Mouse (Mus musculus) midbrain, embryonic 10.5 days (tissue): Measurements from ENCODE around the gene Lrrc8b. TPM values are rescaled to one million over a fixed set of nuclear protein-coding genes. Genes with fewer than 3 reads are reported as not detected.

ENCODE experiments used
- DNase-seq: peaks from one replicate; pipeline ENCODE4 v3.0.0-alpha.2; 2017; ENCODE audit warnings: low spot score
- H3K27ac ChIP-seq: fragments of 300-500 bp; sonication (generic); replicated peaks from 2 replicates; pipeline ENCODE4 v1.5.1; 2016; ENCODE audit warnings: mild to moderate bottlenecking
- H3K27me3 ChIP-seq: fragments of 300-500 bp; sonication (generic); 2 replicates; pipeline ENCODE4 v1.6.1; 2016; ENCODE audit warnings: low read depth, mild to moderate bottlenecking; ENCODE audit not compliant: poor library complexity, severe bottlenecking
- H3K36me3 ChIP-seq: fragments of 300-500 bp; sonication (generic); 2 replicates; pipeline ENCODE4 v1.6.1; 2016; ENCODE audit warnings: mild to moderate bottlenecking, moderate library complexity
- H3K4me1 ChIP-seq: fragments of 300-500 bp; sonication (generic); 2 replicates; pipeline ENCODE4 v1.6.1; 2016
- H3K4me3 ChIP-seq: fragments of 300-500 bp; sonication (generic); 2 replicates; pipeline ENCODE4 v1.5.1; 2016; ENCODE audit warnings: mild to moderate bottlenecking, moderate library complexity
- H3K9me3 ChIP-seq: fragments of 300-500 bp; sonication (generic); replicated peaks from 2 replicates; pipeline ENCODE4 v1.6.1; 2016; ENCODE audit warnings: mild to moderate bottlenecking
- WGBS: fragments of 180-500 bp; shearing (Covaris S2); methylation state at CpG from one replicate; pipeline ENCODE4 v1.1.7; 2016; 5-methylcytosine and 5-hydroxymethylcytosine counted together
- polyA plus RNA-seq: library from polyadenylated mRNA; unstranded; fragments of >200 nt; fragmentation: Nextera tagmentation; extraction: Ambion mirVana; gene quantifications from 2 replicates; pipeline ENCODE4 v1.2.1, GENCODE M21; 2016

The Lrrc8b gene
- polyA plus RNA-seq, 1 experiment from 2014 or later: 6.9 TPM

- Histone ChIP-seq H3K27me3 (peaks cover 13% of the 10 kb centered on the region), H3K4me1 (peaks cover 9% of the 10 kb centered on the region), H3K27ac (no peak overlapping the region), H3K36me3 (no peaks in the 10 kb centered on the region), H3K4me3 (no peak overlapping the region), H3K9me3 (no peaks in the 10 kb centered on the region)
- no peak for DNase-seq
- 69% methylated on average over 6 of the region's 6 CpGs for WGBS
These were observed 4.9 kb upstream of the Lrrc8b start for GRCm38 (mm10) chr5:105410521-105411293.

GRCm38 (mm10) chr5:105411294-105411570 lies 4.3 kb upstream of the Lrrc8b start:
- Histone ChIP-seq H3K4me1 (peaks cover 14% of the 10 kb centered on the region), H3K36me3 (no peaks in the 10 kb centered on the region), H3K4me3 (no peak overlapping the region), H3K27me3 (peaks cover 13% of the 10 kb centered on the region), H3K9me3 (no peaks in the 10 kb centered on the region), H3K27ac (no peak overlapping the region)
- WGBS: 69% methylated on average over 4 of the region's 4 CpGs
- no peak for DNase-seq

- H3K4me1 ChIP-seq: peaks cover 16% of the 10 kb centered on the region
- no peak overlapping the region for H3K4me3 ChIP-seq
- 77% methylated on average over 2 of the region's 2 CpGs for WGBS
- H3K9me3 ChIP-seq: no peaks in the 10 kb centered on the region
- no peak for DNase-seq
- no peaks in the 10 kb centered on the region for H3K36me3 ChIP-seq
- no peak overlapping the region for H3K27ac ChIP-seq
- peaks cover 13% of the 10 kb centered on the region for H3K27me3 ChIP-seq
These were observed 3.8 kb upstream of the Lrrc8b start for GRCm38 (mm10) chr5:105411768-105412167.

- Histone ChIP-seq H3K4me1 (peaks cover 16% of the 10 kb centered on the region), H3K9me3 (no peaks in the 10 kb centered on the region), H3K4me3 (no peak overlapping the region), H3K36me3 (peaks cover 1% of the 10 kb centered on the region; the same call in 1 of the 2 replicates), H3K27me3 (peaks cover 13% of the 10 kb centered on the region), H3K27ac (no peak overlapping the region)
- WGBS: 85% methylated on average over 3 of the region's 3 CpGs
- no peak for DNase-seq
These were observed 2.9 kb upstream of the Lrrc8b start for GRCm38 (mm10) chr5:105412634-105413033.

- DNase-seq: no peak
- peaks cover 16% of the 10 kb centered on the region for H3K4me1 ChIP-seq
- peaks cover 17% of the 10 kb centered on the region for H3K36me3 ChIP-seq
- H3K4me3 ChIP-seq: peak overlapping the region; percentile 93
- H3K9me3 ChIP-seq: no peaks in the 10 kb centered on the region; the same call in 1 of the 2 replicates
- peaks cover 13% of the 10 kb centered on the region for H3K27me3 ChIP-seq
- 83% methylated on average over 12 of the region's 12 CpGs for WGBS
- peak overlapping the region; percentile 97 for H3K27ac ChIP-seq
These were observed 1.0 kb upstream of the Lrrc8b start for GRCm38 (mm10) chr5:105414341-105415120.

- WGBS: 4% methylated on average over 33 of the region's 36 CpGs
- Histone ChIP-seq H3K27ac (peak overlapping the region; percentile 97), H3K36me3 (peaks cover 17% of the 10 kb centered on the region), H3K9me3 (no peaks in the 10 kb centered on the region; the same call in 1 of the 2 replicates), H3K27me3 (peaks cover 11% of the 10 kb centered on the region), H3K4me1 (peaks cover 16% of the 10 kb centered on the region), H3K4me3 (peak overlapping the region; percentile 93)
- peak; percentile 32 for DNase-seq
These were observed 538 bp downstream of the Lrrc8b start for GRCm38 (mm10) chr5:105415951-105416675.

- peaks cover 17% of the 10 kb centered on the region for H3K36me3 ChIP-seq
- H3K27me3 ChIP-seq: peaks cover 10% of the 10 kb centered on the region
- no peak for DNase-seq
- no peaks in the 10 kb centered on the region; the same call in 1 of the 2 replicates for H3K9me3 ChIP-seq
- no peak overlapping the region for H3K27ac ChIP-seq
- peaks cover 16% of the 10 kb centered on the region for H3K4me1 ChIP-seq
- 83% methylated on average over 8 of the region's 8 CpGs for WGBS
- H3K4me3 ChIP-seq: no peak overlapping the region
These were observed 1.6 kb downstream of the Lrrc8b start for GRCm38 (mm10) chr5:105417217-105417616.

GRCm38 (mm10) chr5:105418364-105418763 lies 2.8 kb downstream of the Lrrc8b start:
- Histone ChIP-seq H3K4me1 (peaks cover 16% of the 10 kb centered on the region), H3K27ac (no peak overlapping the region), H3K36me3 (peaks cover 17% of the 10 kb centered on the region), H3K27me3 (peaks cover 10% of the 10 kb centered on the region), H3K9me3 (no peaks in the 10 kb centered on the region; the same call in 1 of the 2 replicates), H3K4me3 (no peak overlapping the region)
- DNase-seq: no peak
- 91% methylated on average over 7 of the region's 7 CpGs for WGBS

- no peak for DNase-seq
- no peak overlapping the region for H3K4me3 ChIP-seq
- WGBS: 89% methylated on average over 5 of the region's 5 CpGs
- no peaks in the 10 kb centered on the region; the same call in 1 of the 2 replicates for H3K9me3 ChIP-seq
- H3K27me3 ChIP-seq: peaks cover 10% of the 10 kb centered on the region
- H3K27ac ChIP-seq: no peak overlapping the region
- peaks cover 17% of the 10 kb centered on the region for H3K36me3 ChIP-seq
- peaks cover 16% of the 10 kb centered on the region for H3K4me1 ChIP-seq
These were observed 3.3 kb downstream of the Lrrc8b start for GRCm38 (mm10) chr5:105418851-105419250.

GRCm38 (mm10) chr5:105425587-105425986 lies 10.0 kb downstream of the Lrrc8b start:
- Histone ChIP-seq H3K27me3 (no peaks in the 10 kb centered on the region), H3K9me3 (peaks cover 4% of the 10 kb centered on the region), H3K27ac (no peak overlapping the region), H3K4me3 (no peak overlapping the region), H3K36me3 (peaks cover 20% of the 10 kb centered on the region), H3K4me1 (peaks cover 8% of the 10 kb centered on the region; the same call in 1 of the 2 replicates)
- 95% methylated on average over 2 of the region's 2 CpGs for WGBS
- DNase-seq: no peak

- Histone ChIP-seq H3K9me3 (peaks cover 4% of the 10 kb centered on the region), H3K4me1 (peaks cover 8% of the 10 kb centered on the region; the same call in 1 of the 2 replicates), H3K36me3 (peaks cover 25% of the 10 kb centered on the region), H3K4me3 (no peak overlapping the region), H3K27me3 (no peaks in the 10 kb centered on the region), H3K27ac (0 out of 2 replicates have a peak overlapping the region, but pooled peaks have one; percentile 9)
- no peak for DNase-seq
- 79% methylated on average over 7 of the region's 7 CpGs for WGBS
These were observed 11.8 kb downstream of the Lrrc8b start for GRCm38 (mm10) chr5:105427326-105427725.

GRCm38 (mm10) chr5:105428265-105428974 lies 12.8 kb downstream of the Lrrc8b start:
- Histone ChIP-seq H3K27ac (0 out of 2 replicates have a peak overlapping the region, but pooled peaks have one; percentile 20), H3K4me1 (peaks cover 8% of the 10 kb centered on the region; the same call in 1 of the 2 replicates), H3K36me3 (peaks cover 25% of the 10 kb centered on the region), H3K9me3 (peaks cover 4% of the 10 kb centered on the region), H3K27me3 (no peaks in the 10 kb centered on the region), H3K4me3 (no peak overlapping the region)
- no peak for DNase-seq
- 84% methylated on average over 12 of the region's 12 CpGs for WGBS
